In genomic region chr7:46796779-46797178, GRCm38 (mm10) we compare ENCODE assay signal across 1 mouse cellular context.
TF ChIP-seq lines count a peak whose summit lies in the region.

No protein-coding gene starts in this region.

TF ChIP-seq in CH12.LX, 34 proteins besides CTCF, POLR2A, EP300 and RAD21 (continued from another document):
- TF ChIP-seq JUND (conservative IDR thresholded peaks at IDR 0.05; ENCODE audit: low read depth, low read length) (no peak), USF1 (IDR thresholded peaks at IDR 0.05; ENCODE audit: low read depth, low read length) (peak; percentile 15; the same call in 1 of the 2 replicates), KAT2A (IDR thresholded peaks at IDR 0.05; ENCODE audit: insufficient replicate concordance, low read length) (no peak), MEF2A (IDR thresholded peaks at IDR 0.05; ENCODE audit: borderline replicate concordance, low read depth, low read length) (no peak), SIN3A (IDR thresholded peaks at IDR 0.05; ENCODE audit: low read length) (0 out of 2 replicates have a peak, but pooled peaks have one; percentile 66), ZKSCAN1 (IDR thresholded peaks at IDR 0.05; ENCODE audit: borderline replicate concordance, low read depth, low read length) (no peak), ZNF384 (IDR thresholded peaks at IDR 0.05; ENCODE audit: low read depth, low read length) (no peak), BHLHE40 (IDR thresholded peaks at IDR 0.05; ENCODE audit: low read depth, low read length) (peak; percentile 18; the same call in 1 of the 2 replicates), MXI1 (IDR thresholded peaks at IDR 0.05; ENCODE audit: low read depth, low read length) (peak; percentile 93), MYC (IDR thresholded peaks at IDR 0.05; ENCODE audit: low read depth, low read length) (peak; percentile 96), MAX (IDR thresholded peaks at IDR 0.05; ENCODE audit: low read length) (peak; percentile 89)
